Mouse (Mus musculus): ENCODE data around the gene Lzic.
"Not testable (repeated sequence)": the region's sequence is repeated elsewhere in the genome, so short reads cannot be mapped to it uniquely, and the experiment has no call there.

Gene Lzic

GRCm38 (mm10) chr4:149485053-149485824 is at the start of gene Lzic, which contains the start of gene Nmnat1:
Gene Lzic, plus strand, starts transcription at chr4:149485229.
Gene Nmnat1, minus strand, starts transcription at chr4:149485202.
- in situ Hi-C loops (cut with MboI, MseI): no loop called here

- in situ Hi-C loops (cut with MboI, MseI): no loop called here
These were observed 44.5 kb upstream of the Lzic start for GRCm38 (mm10) chr4:149440576-149440975.

- in situ Hi-C loops (cut with MboI, MseI): no loop called here
These were observed 42.6 kb upstream of the Lzic start for GRCm38 (mm10) chr4:149442436-149442835.

GRCm38 (mm10) chr4:149444465-149444864 is 40.6 kb upstream of the Lzic start:
- in situ Hi-C loops (cut with MboI, MseI): no loop called here

GRCm38 (mm10) chr4:149444964-149445701 is 39.9 kb upstream of the Lzic start:
- in situ Hi-C loops (cut with MboI, MseI): no loop called here

- in situ Hi-C loops (cut with MboI, MseI): no loop called here
These were observed 39.2 kb upstream of the Lzic start for GRCm38 (mm10) chr4:149445868-149446267.

GRCm38 (mm10) chr4:149446309-149446708 is 38.7 kb upstream of the Lzic start:
- in situ Hi-C loops (cut with MboI, MseI): no loop called here

GRCm38 (mm10) chr4:149450636-149451035 is 34.4 kb upstream of the Lzic start:
- in situ Hi-C loops (cut with MboI, MseI): no loop called here

GRCm38 (mm10) chr4:149453656-149454055 is 31.4 kb upstream of the Lzic start:
- in situ Hi-C loops (cut with MboI, MseI): no loop called here

GRCm38 (mm10) chr4:149454263-149454662 is 30.8 kb upstream of the Lzic start:
- in situ Hi-C loops (cut with MboI, MseI): no loop called here

GRCm38 (mm10) chr4:149454879-149455278 is 30.1 kb upstream of the Lzic start, which contains the start of gene Rbp7:
Gene Rbp7, minus strand, starts transcription at chr4:149454978.
- in situ Hi-C loops (cut with MboI, MseI): no loop called here

- in situ Hi-C loops (cut with MboI, MseI): not testable (repeated sequence)
These were observed 27.9 kb upstream of the Lzic start for GRCm38 (mm10) chr4:149457163-149457562.

GRCm38 (mm10) chr4:149457831-149458430 is 27.1 kb upstream of the Lzic start:
- in situ Hi-C loops (cut with MboI, MseI): no loop called here

- in situ Hi-C loops (cut with MboI, MseI): no loop called here
These were observed 26.5 kb upstream of the Lzic start for GRCm38 (mm10) chr4:149458526-149458925.

GRCm38 (mm10) chr4:149459425-149459824 is 25.6 kb upstream of the Lzic start:
- in situ Hi-C loops (cut with MboI, MseI): no loop called here

- in situ Hi-C loops (cut with MboI, MseI): not testable (repeated sequence)
These were observed 24.6 kb upstream of the Lzic start for GRCm38 (mm10) chr4:149460475-149460874.

GRCm38 (mm10) chr4:149461579-149462304 is 23.3 kb upstream of the Lzic start:
- in situ Hi-C loops (cut with MboI, MseI): no loop called here

- in situ Hi-C loops (cut with MboI, MseI): no loop called here
These were observed 22.6 kb upstream of the Lzic start for GRCm38 (mm10) chr4:149462305-149462971.

GRCm38 (mm10) chr4:149463435-149463950 is 21.5 kb upstream of the Lzic start:
- in situ Hi-C loops (cut with MboI, MseI): no loop called here

- in situ Hi-C loops (cut with MboI, MseI): no loop called here
These were observed 15.5 kb upstream of the Lzic start for GRCm38 (mm10) chr4:149469557-149469956.

GRCm38 (mm10) chr4:149475096-149475495 is 9.9 kb upstream of the Lzic start:
- in situ Hi-C loops (cut with MboI, MseI): loop anchor here (10.0 kb wide), 1 partner anchor 570 kb away; no protein-coding TSS in a partner anchor
